Mouse (Mus musculus) heart, adult 10 weeks (tissue): ENCODE data around the gene BC055324. TPM values are rescaled to one million over a fixed set of nuclear protein-coding genes. Genes with fewer than 3 reads are reported as not detected.

Source experiments
- polyA plus RNA-seq: library from polyadenylated mRNA; stranded (reverse); fragments of 350-450 nt; fragmentation: Illumina TruSeq; extraction: RNeasy Lipid Tissue Mini Kit (QIAGEN cat#74804); gene quantifications from one replicate; pipeline ENCODE4 v1.2.3, GENCODE M21; 2014; ENCODE audit warnings: low read depth, low replicate concordance

The BC055324 gene
- 0.58 TPM for polyA plus RNA-seq

GRCm38 (mm10) chr1:163994721-163995608 lies at the start of gene BC055324, which contains the start of gene Mettl18:
Gene BC055324 (minus strand): TSS chr1:163994796.
Gene Mettl18 (plus strand): TSS chr1:163994889.

GRCm38 (mm10) chr1:163928846-163929245 lies 65.8 kb downstream of the BC055324 start, which contains the start of gene Scyl3:
Gene Scyl3 (plus strand): TSS chr1:163929100.

Other genes with a start within 250 kb of the BC055324 start
- 21.4 TPM for gene Kifap3, start 215.2 kb downstream of the BC055324 start, polyA plus RNA-seq
- gene Scyl3, start 65.7 kb downstream of the BC055324 start, polyA plus RNA-seq, result 8.3 TPM
- gene Mettl18, start 93 bp upstream of the BC055324 start, polyA plus RNA-seq, result 6.0 TPM
- gene Sele, start 53.4 kb upstream of the BC055324 start, polyA plus RNA-seq, result 0.58 TPM
- 0.47 TPM for gene Sell, start 67.2 kb upstream of the BC055324 start, polyA plus RNA-seq
- 0.60 TPM for gene Selp, start 120.5 kb upstream of the BC055324 start, polyA plus RNA-seq
- 0.08 TPM for gene F5, start 157.0 kb upstream of the BC055324 start, polyA plus RNA-seq